Mouse (Mus musculus) myocyte (in vitro differentiated cells): Measurements from ENCODE around the gene Acly. TPM values are rescaled to one million over a fixed set of nuclear protein-coding genes. Genes with fewer than 3 reads are reported as not detected.

Experiments used
- H3K27me3 ChIP-seq: one replicate; pipeline ENCODE4 v1.6.1; 2011; ENCODE audit not compliant: control insufficient read depth, insufficient read depth, insufficient read length
- H3K36me3 ChIP-seq: one replicate; pipeline ENCODE4 v1.6.1; 2011; ENCODE audit not compliant: control insufficient read depth, insufficient read depth
- H3K4me2 ChIP-seq: one replicate; pipeline ENCODE4 v1.6.1; 2011; ENCODE audit warnings: low read depth, control low read depth
- H3K4me3 ChIP-seq: one replicate; pipeline ENCODE4 v1.5.1; 2011; ENCODE audit warnings: mild to moderate bottlenecking, control low read depth, moderate library complexity
- H3K79me2 ChIP-seq: one replicate; pipeline ENCODE4 v1.6.1; 2011; ENCODE audit not compliant: control insufficient read depth, insufficient read depth
- H3ac ChIP-seq: one replicate; pipeline ENCODE4 v1.6.1; 2011; ENCODE audit not compliant: control insufficient read depth, insufficient read length
- CEBPB ChIP-seq: IDR thresholded peaks from 2 replicates; pipeline ENCODE4 v1.6.1; 2011; ENCODE audit warnings: mild to moderate bottlenecking, moderate library complexity; ENCODE audit not compliant: poor library complexity, insufficient read depth, severe bottlenecking
- E2F4 ChIP-seq: IDR thresholded peaks from one replicate; pipeline ENCODE4 v1.6.1; 2011; ENCODE audit warnings: mild to moderate bottlenecking, control low read depth, moderate library complexity; ENCODE audit not compliant: insufficient read depth
- MAX ChIP-seq: IDR thresholded peaks from one replicate; pipeline ENCODE4 v1.6.1; 2011; ENCODE audit warnings: low read depth, mild to moderate bottlenecking, control low read depth
- MYOD1 ChIP-seq, 3 experiments: IDR thresholded peaks; one replicate each; pipeline ENCODE4 v1.6.1; 2011; ENCODE audit warnings: control low read depth in 2 of 3, low read depth in 2 of 3, mild to moderate bottlenecking in 2 of 3, moderate library complexity in 1 of 3; ENCODE audit not compliant: insufficient read length in 2 of 3, control insufficient read depth in 1 of 3
- MYOG ChIP-seq, 3 experiments: IDR thresholded peaks; one replicate each; pipeline ENCODE4 v1.6.1; 2011; ENCODE audit warnings: control low read depth in 2 of 3, low read depth in 2 of 3, mild to moderate bottlenecking in 2 of 3; ENCODE audit not compliant: insufficient read length in 2 of 3, control insufficient read depth in 1 of 3, insufficient read depth in 1 of 3
- POLR2A ChIP-seq: IDR thresholded peaks from one replicate; pipeline ENCODE4 v1.6.1; 2011; ENCODE audit warnings: low read depth, mild to moderate bottlenecking, control low read depth, moderate library complexity; ENCODE audit not compliant: insufficient read length
- POLR2AphosphoS2 ChIP-seq: IDR thresholded peaks from one replicate; pipeline ENCODE4 v1.6.1; 2011; ENCODE audit warnings: low read depth, control low read depth; ENCODE audit not compliant: insufficient read length
- REST ChIP-seq: IDR thresholded peaks from one replicate; pipeline ENCODE4 v1.6.1; 2011; ENCODE audit warnings: mild to moderate bottlenecking, control low read depth, moderate library complexity; ENCODE audit not compliant: insufficient read depth, insufficient read length
- SRF ChIP-seq: IDR thresholded peaks from one replicate; pipeline ENCODE4 v1.6.1; 2011; ENCODE audit warnings: low read depth; ENCODE audit not compliant: control insufficient read depth, insufficient read length
- TCF12 ChIP-seq: IDR thresholded peaks from one replicate; pipeline ENCODE4 v1.6.1; 2011; ENCODE audit warnings: mild to moderate bottlenecking, control low read depth; ENCODE audit not compliant: poor library complexity, insufficient read depth, severe bottlenecking
- TCF3 ChIP-seq: IDR thresholded peaks from one replicate; pipeline ENCODE4 v1.6.1; 2011; ENCODE audit warnings: low read depth, control low read depth; ENCODE audit not compliant: insufficient read length
- USF1 ChIP-seq: IDR thresholded peaks from one replicate; pipeline ENCODE4 v1.6.1; 2011; ENCODE audit warnings: low read depth, mild to moderate bottlenecking, control low read depth, moderate library complexity
- polyA plus RNA-seq: library from polyadenylated mRNA; unstranded; fragments of >200 nt; fragmentation: generic; extraction: Trizol; gene quantifications from one replicate; pipeline ENCODE4 v1.2.1, GENCODE M21; 2012; ENCODE audit warnings: missing spikeins

The Acly gene
- polyA plus RNA-seq, 1 experiment = 95.5 TPM

DNA sequence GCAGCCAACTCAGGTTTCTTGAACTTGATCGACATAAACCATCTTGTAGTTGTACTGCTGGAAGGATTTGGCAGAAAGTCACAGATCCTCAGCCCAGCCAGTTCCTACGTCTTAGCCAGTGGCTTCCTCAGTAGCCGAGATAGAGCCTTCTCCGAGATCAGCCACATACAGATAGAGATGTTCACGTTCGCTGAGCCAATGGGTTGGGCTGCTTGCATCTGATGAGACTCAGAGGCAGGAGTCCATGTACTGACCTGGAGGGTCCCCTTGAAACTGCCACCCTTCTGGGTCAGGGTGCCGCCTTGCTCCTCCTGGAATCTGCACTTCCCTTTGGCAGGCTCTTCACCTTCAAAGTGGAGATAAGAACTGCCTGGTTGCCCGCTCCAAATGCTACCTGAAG is 21.7 kb upstream of the Acly start:
- H3K27me3 ChIP-seq = peaks cover 28% of the 10 kb centered on the region
- no peak overlapping the region for H3K4me2 ChIP-seq
- no peaks in the 10 kb centered on the region for H3K79me2 ChIP-seq
- TF ChIP-seq CEBPB = no peak
- no peak overlapping the region for H3ac ChIP-seq
- no peaks in the 10 kb centered on the region for H3K36me3 ChIP-seq
- H3K4me3 ChIP-seq = no peak overlapping the region

DNA sequence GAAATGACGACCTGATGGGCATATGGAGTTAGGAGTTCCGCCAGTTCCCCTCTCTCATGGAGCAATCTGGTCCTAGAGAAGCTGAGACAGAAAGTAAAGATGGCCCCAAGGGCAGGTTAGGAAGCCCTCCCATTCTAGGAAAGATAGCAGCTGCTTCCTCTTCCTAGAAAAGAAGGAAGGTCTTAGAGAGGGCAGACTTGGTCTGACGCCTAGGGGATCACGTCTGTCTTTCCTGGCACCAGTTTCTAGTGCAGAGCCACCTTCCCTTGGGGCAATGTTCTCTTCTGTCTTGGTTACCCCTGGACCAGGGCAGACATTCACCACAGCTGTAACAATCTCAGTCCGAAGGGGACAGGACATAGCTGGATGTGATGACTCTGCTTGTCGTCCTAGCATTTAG is 20.3 kb upstream of the Acly start:
- TF ChIP-seq POLR2AphosphoS2 = no peak
- TF ChIP-seq E2F4 = no peak
- no peak for TF ChIP-seq TCF12
- no peak for TF ChIP-seq MYOG (IDR thresholded peaks at IDR 0.05; ENCODE audit: control insufficient read depth in 1 of 3, insufficient read depth in 1 of 3, insufficient read length in 2 of 3, low read depth in 2 of 3)
- no peak for TF ChIP-seq SRF
- no peak for TF ChIP-seq MYOD1 (IDR thresholded peaks at IDR 0.05; ENCODE audit: control insufficient read depth in 1 of 3, insufficient read length in 2 of 3, low read depth in 2 of 3)
- no peak for TF ChIP-seq TCF3
- no peak for TF ChIP-seq POLR2A
- TF ChIP-seq USF1 = no peak
- TF ChIP-seq MAX = no peak
- TF ChIP-seq REST = no peak
- TF ChIP-seq CEBPB = no peak
- H3K27me3 ChIP-seq = peaks cover 28% of the 10 kb centered on the region
- no peak overlapping the region for H3K4me3 ChIP-seq
- no peak overlapping the region for H3K4me2 ChIP-seq
- no peak overlapping the region for H3ac ChIP-seq
- no peaks in the 10 kb centered on the region for H3K36me3 ChIP-seq
- no peaks in the 10 kb centered on the region for H3K79me2 ChIP-seq

DNA sequence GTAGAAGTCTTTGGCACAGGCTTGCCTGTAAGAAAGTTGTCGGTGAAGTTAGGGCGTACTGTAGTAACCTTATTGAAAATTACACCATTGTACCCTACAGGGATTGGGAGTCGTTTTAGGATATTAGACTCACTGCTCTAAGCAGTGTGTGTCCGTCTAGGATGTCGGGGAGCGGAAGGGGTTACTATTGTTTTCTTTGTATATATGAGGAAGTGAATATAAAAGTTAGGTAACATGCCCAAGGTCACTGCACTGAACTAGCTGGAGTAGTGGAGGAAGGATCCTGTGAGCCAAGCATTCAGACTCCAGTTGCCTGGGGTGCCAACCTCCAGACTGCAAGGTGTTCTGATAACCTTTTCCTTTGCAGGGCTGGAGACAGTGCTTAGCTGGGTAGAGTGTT is 19.2 kb upstream of the Acly start:
- no peak overlapping the region for H3K4me3 ChIP-seq
- TF ChIP-seq POLR2A = no peak
- no peak for TF ChIP-seq CEBPB
- no peak for TF ChIP-seq SRF
- no peak for TF ChIP-seq POLR2AphosphoS2
- no peak for TF ChIP-seq TCF12
- TF ChIP-seq USF1 = no peak
- no peak for TF ChIP-seq REST
- no peak for TF ChIP-seq TCF3
- no peak for TF ChIP-seq MAX
- no peak for TF ChIP-seq MYOD1 (IDR thresholded peaks at IDR 0.05; ENCODE audit: control insufficient read depth in 1 of 3, insufficient read length in 2 of 3, low read depth in 2 of 3)
- no peak for TF ChIP-seq E2F4
- no peak for TF ChIP-seq MYOG (IDR thresholded peaks at IDR 0.05; ENCODE audit: control insufficient read depth in 1 of 3, insufficient read depth in 1 of 3, insufficient read length in 2 of 3, low read depth in 2 of 3)
- peaks cover 28% of the 10 kb centered on the region for H3K27me3 ChIP-seq
- no peaks in the 10 kb centered on the region for H3K79me2 ChIP-seq
- H3K4me2 ChIP-seq = no peak overlapping the region
- H3K36me3 ChIP-seq = no peaks in the 10 kb centered on the region
- no peak overlapping the region for H3ac ChIP-seq

- TF ChIP-seq MYOG (IDR thresholded peaks at IDR 0.05; ENCODE audit: control insufficient read depth in 1 of 3, insufficient read depth in 1 of 3, insufficient read length in 2 of 3, low read depth in 2 of 3) (no peak), MYOD1 (IDR thresholded peaks at IDR 0.05; ENCODE audit: control insufficient read depth in 1 of 3, insufficient read length in 2 of 3, low read depth in 2 of 3) (no peak), TCF3 (no peak), POLR2A (no peak), TCF12 (no peak), USF1 (no peak), MAX (no peak), E2F4 (no peak), CEBPB (no peak), POLR2AphosphoS2 (no peak)
- Histone ChIP-seq H3K79me2 (no peaks in the 10 kb centered on the region), H3ac (no peak overlapping the region), H3K36me3 (no peaks in the 10 kb centered on the region), H3K4me3 (peak overlapping the region; percentile 24), H3K27me3 (peaks cover 28% of the 10 kb centered on the region), H3K4me2 (peak overlapping the region; percentile 94)
Measured at GRCm38 (mm10) chr11:100545746-100546085, 17.9 kb upstream of the Acly start.

DNA sequence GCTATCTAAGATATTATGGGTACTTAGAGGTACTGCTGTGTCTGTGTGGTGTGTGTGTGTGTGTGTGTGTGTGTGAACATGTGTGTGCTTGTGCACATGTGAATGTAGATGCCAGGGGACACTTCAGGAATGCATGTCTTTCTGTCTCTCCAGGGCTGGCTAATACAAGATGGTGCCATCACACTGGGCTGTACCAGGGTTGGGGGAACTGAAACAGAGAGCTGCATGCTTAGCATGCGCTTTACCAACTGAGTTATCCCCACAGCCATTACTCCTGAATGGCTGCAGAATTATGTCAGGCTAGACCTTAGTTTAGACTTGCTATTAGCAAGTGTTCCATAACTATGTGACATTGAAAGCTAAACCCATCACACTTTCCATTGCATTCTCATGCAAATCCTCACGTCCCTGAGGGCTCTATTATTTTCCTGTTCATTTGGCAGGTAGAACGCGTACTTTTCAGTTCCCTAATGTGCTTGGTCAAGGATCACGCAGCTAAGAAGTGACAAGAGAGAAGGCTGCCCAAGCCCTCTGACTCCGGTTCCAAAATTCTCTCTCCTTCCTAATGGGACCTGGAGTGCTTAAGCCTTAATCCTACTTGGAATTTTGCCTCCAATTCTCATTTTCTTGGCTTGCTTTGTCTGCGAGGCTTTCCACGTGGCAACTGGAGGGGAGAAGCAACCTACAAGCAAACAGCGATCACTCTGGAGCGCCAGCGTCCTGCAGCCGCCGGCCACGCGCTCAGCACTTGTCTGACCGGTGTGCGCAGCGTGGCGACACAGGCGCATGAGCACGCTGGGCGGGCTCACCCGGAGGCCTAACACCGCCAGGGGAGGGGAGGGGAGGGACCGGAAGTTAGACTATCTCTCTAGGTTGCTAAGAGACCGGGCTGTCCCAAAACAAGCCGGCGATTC is 17.3 kb upstream of the Acly start, which contains the start of gene Ttc25:
Ttc25 (plus strand) TSS at position 776 of the 914 bp plus-strand sequence.
- peak in 1 of 3 experiments; percentile 53 for TF ChIP-seq MYOG (IDR thresholded peaks at IDR 0.05; ENCODE audit: control insufficient read depth in 1 of 3, insufficient read depth in 1 of 3, insufficient read length in 2 of 3, low read depth in 2 of 3)
- no peak for TF ChIP-seq TCF12
- TF ChIP-seq REST = no peak
- peak in 1 of 3 experiments; percentile 24 for TF ChIP-seq MYOD1 (IDR thresholded peaks at IDR 0.05; ENCODE audit: control insufficient read depth in 1 of 3, insufficient read length in 2 of 3, low read depth in 2 of 3)
- TF ChIP-seq E2F4 = no peak
- TF ChIP-seq CEBPB = no peak
- TF ChIP-seq POLR2AphosphoS2 = peak; percentile 97
- TF ChIP-seq POLR2A = peak; percentile 99
- TF ChIP-seq TCF3 = no peak
- TF ChIP-seq MAX = peak; percentile 47
- TF ChIP-seq SRF = no peak
- no peak for TF ChIP-seq USF1
- Histone ChIP-seq H3K4me2 (peak within 1 kb of the TSS; percentile 94), H3ac (no peak within 1 kb of the TSS), H3K4me3 (peak within 1 kb of the TSS; percentile 24), H3K79me2 (no peaks in the 10 kb centered on the region), H3K27me3 (peaks cover 21% of the 10 kb centered on the region), H3K36me3 (no peaks in the 10 kb centered on the region)
